Mouse (Mus musculus) kidney, embryonic 14.5 days (tissue): ENCODE results near the gene Slc6a20a. TPM values are rescaled to one million over a fixed set of nuclear protein-coding genes. Genes with fewer than 3 reads are reported as not detected.

Experiments
- ATAC-seq: fragments of 200-750 bp; cut with Nextera tagmentation; 2 replicates; pipeline ENCODE4 v1.8.0; 2017; ENCODE audit warnings: moderate number of reproducible peaks, mild to moderate bottlenecking, moderate TSS enrichment, moderate library complexity; ENCODE audit not compliant: low FRiP score, low TSS enrichment
- H3K27ac ChIP-seq: fragments of 300-500 bp; sonication (generic); 2 replicates; pipeline ENCODE4 v1.5.1; 2014; ENCODE audit warnings: low read depth, mild to moderate bottlenecking, low read length, moderate library complexity, mixed read lengths
- H3K27me3 ChIP-seq: fragments of 300-500 bp; sonication (generic); 2 replicates; pipeline ENCODE4 v1.6.1; 2014; ENCODE audit warnings: mild to moderate bottlenecking, low read length; ENCODE audit not compliant: control insufficient read depth, insufficient read depth
- H3K36me3 ChIP-seq: fragments of 300-500 bp; sonication (generic); 2 replicates; pipeline ENCODE4 v1.6.1; 2014; ENCODE audit warnings: low read length, mixed read lengths; ENCODE audit not compliant: control insufficient read depth, insufficient read depth
- H3K4me1 ChIP-seq: fragments of 300-500 bp; sonication (generic); 2 replicates; pipeline ENCODE4 v1.6.1; 2014; ENCODE audit warnings: low read length, mixed read lengths; ENCODE audit not compliant: control insufficient read depth, insufficient read depth
- H3K4me2 ChIP-seq: fragments of 300-500 bp; sonication (generic); replicated peaks from 2 replicates; pipeline ENCODE4 v1.6.1; 2014; ENCODE audit warnings: low read depth, mild to moderate bottlenecking, low read length
- H3K4me3 ChIP-seq: fragments of 300-500 bp; sonication (generic); 2 replicates; pipeline ENCODE4 v1.5.1; 2014; ENCODE audit warnings: mild to moderate bottlenecking, low read length
- H3K9ac ChIP-seq: fragments of 300-500 bp; sonication (generic); 2 replicates; pipeline ENCODE4 v1.6.1; 2014; ENCODE audit warnings: low read depth, mild to moderate bottlenecking, low read length, moderate library complexity
- H3K9me3 ChIP-seq: fragments of 300-500 bp; sonication (generic); 2 replicates; pipeline ENCODE4 v1.6.1; 2016; ENCODE audit warnings: low read length; ENCODE audit not compliant: control insufficient read depth
- WGBS: fragments of 180-500 bp; shearing (Covaris S2); extraction: QIAGEN DNeasy Blood & Tissue Kit; methylation state at CpG from one replicate; pipeline ENCODE4 v1.1.7; 2014; 5-methylcytosine and 5-hydroxymethylcytosine counted together
- polyA plus RNA-seq: library from polyadenylated mRNA; unstranded; fragments of >200 nt; fragmentation: Nextera tagmentation; extraction: Ambion mirVana; gene quantifications from 2 replicates; pipeline ENCODE4 v1.2.1, GENCODE M21; 2014

Gene Slc6a20a
- polyA plus RNA-seq, 1 experiment from 2014 or later: 0.88 TPM

DNA sequence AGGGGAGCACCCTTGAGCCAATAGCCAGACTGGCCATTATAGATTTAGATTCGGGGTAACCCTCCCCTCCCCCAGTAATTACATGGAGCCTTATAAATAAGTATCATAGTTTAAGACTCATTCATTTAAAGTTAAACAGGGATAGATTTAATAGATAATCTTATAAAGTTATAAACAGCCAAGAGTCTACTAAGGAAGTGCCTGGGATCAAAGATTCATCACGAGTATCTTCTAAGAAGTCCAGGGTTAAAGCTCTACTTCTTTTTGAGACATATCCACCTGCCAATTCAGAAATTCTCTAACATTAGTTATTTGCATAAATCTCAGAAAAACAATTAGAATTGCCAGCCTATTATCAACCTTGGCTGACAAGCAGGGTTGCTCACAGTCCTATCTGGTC lies 53.9 kb downstream of the Slc6a20a start:
- no peaks in the 10 kb centered on the region for H3K9me3 ChIP-seq
- no peaks in the 10 kb centered on the region for H3K27me3 ChIP-seq
- H3K9ac ChIP-seq: no peak overlapping the region
- H3K4me1 ChIP-seq: no peaks in the 10 kb centered on the region
- WGBS: 85% methylated on average over 2 of the region's 2 CpGs
- no peaks in the 10 kb centered on the region for H3K36me3 ChIP-seq
- H3K4me2 ChIP-seq: no peak overlapping the region
- no peak for ATAC-seq
- H3K27ac ChIP-seq: no peak overlapping the region
- no peak overlapping the region for H3K4me3 ChIP-seq

GRCm38 (mm10) chr9:123620311-123621098 lies 58.2 kb downstream of the Slc6a20a start:
- Histone ChIP-seq H3K4me2 (no peak overlapping the region), H3K36me3 (no peaks in the 10 kb centered on the region), H3K9ac (no peak overlapping the region), H3K27ac (no peak overlapping the region), H3K9me3 (no peaks in the 10 kb centered on the region), H3K4me3 (no peak overlapping the region), H3K27me3 (no peaks in the 10 kb centered on the region), H3K4me1 (no peaks in the 10 kb centered on the region)
- WGBS: 72% methylated on average over 5 of the region's 5 CpGs
- ATAC-seq: no peak

DNA sequence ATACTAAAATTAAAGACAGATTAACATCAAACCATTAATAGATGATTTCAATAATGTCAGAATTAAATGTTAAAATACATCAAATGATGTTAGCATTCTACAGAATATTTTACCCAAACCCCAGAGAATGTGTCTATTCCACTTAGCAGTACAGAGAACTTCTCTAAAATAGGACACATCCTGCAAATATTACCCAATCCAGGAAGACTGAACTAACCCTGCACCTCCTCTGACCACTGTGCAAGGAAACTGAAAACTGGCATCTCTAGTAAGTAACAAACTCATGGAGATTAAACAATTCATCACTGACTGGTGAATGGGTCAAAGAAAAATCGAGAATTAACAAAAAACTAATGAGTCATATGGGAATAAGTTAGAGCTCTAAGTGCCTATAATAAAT lies 77.2 kb downstream of the Slc6a20a start:
- no peak for ATAC-seq
- no peak overlapping the region for H3K9ac ChIP-seq
- 85% methylated on average over 1 of the region's 1 CpGs for WGBS
- H3K36me3 ChIP-seq: no peaks in the 10 kb centered on the region
- H3K4me3 ChIP-seq: no peak overlapping the region
- H3K4me2 ChIP-seq: no peak overlapping the region
- H3K4me1 ChIP-seq: no peaks in the 10 kb centered on the region
- no peak overlapping the region for H3K27ac ChIP-seq
- no peaks in the 10 kb centered on the region for H3K27me3 ChIP-seq
- no peaks in the 10 kb centered on the region for H3K9me3 ChIP-seq

GRCm38 (mm10) chr9:123597376-123597775 lies 81.3 kb downstream of the Slc6a20a start:
- Histone ChIP-seq H3K36me3 (no peaks in the 10 kb centered on the region), H3K4me3 (no peak overlapping the region), H3K4me1 (no peaks in the 10 kb centered on the region), H3K4me2 (no peak overlapping the region), H3K27ac (no peak overlapping the region), H3K27me3 (no peaks in the 10 kb centered on the region), H3K9ac (no peak overlapping the region), H3K9me3 (no peaks in the 10 kb centered on the region)
- WGBS: 92% methylated on average over 2 of the region's 2 CpGs
- ATAC-seq: no peak

- H3K4me1 ChIP-seq: no peaks in the 10 kb centered on the region
- no peaks in the 10 kb centered on the region for H3K36me3 ChIP-seq
- no peak overlapping the region for H3K4me2 ChIP-seq
- 89% methylated on average over 2 of the region's 2 CpGs for WGBS
- no peak overlapping the region for H3K9ac ChIP-seq
- H3K27me3 ChIP-seq: no peaks in the 10 kb centered on the region
- H3K27ac ChIP-seq: no peak overlapping the region
- ATAC-seq: no peak
- no peaks in the 10 kb centered on the region for H3K9me3 ChIP-seq
- H3K4me3 ChIP-seq: no peak overlapping the region
Measured at GRCm38 (mm10) chr9:123596910-123597309, 81.8 kb downstream of the Slc6a20a start.

- Histone ChIP-seq H3K36me3 (0 out of 2 replicates have a peak, but pooled peaks cover 4% of the 10 kb centered on the region), H3K9ac (no peak overlapping the region), H3K27ac (no peak overlapping the region), H3K27me3 (no peaks in the 10 kb centered on the region), H3K4me3 (no peak overlapping the region), H3K4me2 (no peak overlapping the region), H3K4me1 (no peaks in the 10 kb centered on the region), H3K9me3 (no peaks in the 10 kb centered on the region)
- ATAC-seq: no peak
- WGBS: 86% methylated on average over 4 of the region's 4 CpGs
Measured at GRCm38 (mm10) chr9:123595194-123595593, 83.5 kb downstream of the Slc6a20a start.

- no peak overlapping the region for H3K27ac ChIP-seq
- H3K9me3 ChIP-seq: no peaks in the 10 kb centered on the region
- no peak overlapping the region for H3K4me2 ChIP-seq
- no peaks in the 10 kb centered on the region for H3K27me3 ChIP-seq
- no peaks in the 10 kb centered on the region for H3K4me1 ChIP-seq
- peak; percentile 52; the same call in 1 of the 2 replicates for ATAC-seq
- no peak overlapping the region for H3K9ac ChIP-seq
- peaks cover 33% of the 10 kb centered on the region for H3K36me3 ChIP-seq
- no peak overlapping the region for H3K4me3 ChIP-seq
- 68% methylated on average over 7 of the region's 7 CpGs for WGBS
Measured at GRCm38 (mm10) chr9:123589240-123589910, 89.3 kb downstream of the Slc6a20a start.
